Mouse (Mus musculus): ENCODE results near the gene Spata17.

Spata17 gene

DNA sequence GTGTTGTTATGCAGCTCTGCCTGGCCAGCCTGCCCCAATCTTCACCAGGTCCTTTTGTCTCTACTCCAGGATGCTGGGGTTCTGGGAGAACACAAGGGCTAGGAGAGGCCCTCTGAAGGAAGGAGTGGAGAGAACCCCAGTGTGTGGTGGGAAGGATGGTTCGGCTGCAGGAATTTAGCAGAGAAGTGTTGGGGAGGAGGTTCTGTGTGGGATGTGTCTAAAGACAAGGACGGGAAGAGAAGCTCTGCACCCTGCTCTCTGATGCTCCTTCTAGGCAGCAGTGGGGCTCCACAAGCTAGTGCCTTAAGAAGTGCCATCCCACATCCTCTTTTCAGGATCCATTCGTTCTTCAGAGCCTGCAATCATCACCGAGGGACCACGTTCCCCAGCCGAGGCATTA, 129.2 kb downstream of the Spata17 start:
- ATAC-seq (ENCODE audit: low TSS enrichment), result peak; percentile 97

DNA sequence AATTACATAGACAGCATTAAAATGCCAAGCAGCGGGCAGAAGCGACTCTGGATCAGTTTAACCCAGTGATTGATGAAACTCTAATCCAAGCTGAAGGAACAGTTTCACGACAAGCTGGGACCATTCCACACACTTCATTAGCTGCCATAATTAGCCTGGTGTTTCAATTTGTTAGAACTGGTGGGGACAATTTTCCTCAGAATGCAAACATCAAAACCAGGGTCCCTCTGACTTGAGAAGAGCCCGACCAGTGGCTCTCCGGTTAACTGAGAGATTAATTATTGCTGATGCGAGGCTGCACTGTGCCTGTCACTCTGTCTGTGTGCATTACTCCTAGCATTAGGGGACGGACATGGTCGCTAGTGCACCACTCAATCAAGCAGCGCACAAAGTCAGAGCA, 137.9 kb downstream of the Spata17 start:
- no peak for ATAC-seq (ENCODE audit: low TSS enrichment)

- no peak for ATAC-seq (ENCODE audit: low TSS enrichment)
Observed at GRCm38 (mm10) chr1:187077043-187077334, 138.3 kb downstream of the Spata17 start.

DNA sequence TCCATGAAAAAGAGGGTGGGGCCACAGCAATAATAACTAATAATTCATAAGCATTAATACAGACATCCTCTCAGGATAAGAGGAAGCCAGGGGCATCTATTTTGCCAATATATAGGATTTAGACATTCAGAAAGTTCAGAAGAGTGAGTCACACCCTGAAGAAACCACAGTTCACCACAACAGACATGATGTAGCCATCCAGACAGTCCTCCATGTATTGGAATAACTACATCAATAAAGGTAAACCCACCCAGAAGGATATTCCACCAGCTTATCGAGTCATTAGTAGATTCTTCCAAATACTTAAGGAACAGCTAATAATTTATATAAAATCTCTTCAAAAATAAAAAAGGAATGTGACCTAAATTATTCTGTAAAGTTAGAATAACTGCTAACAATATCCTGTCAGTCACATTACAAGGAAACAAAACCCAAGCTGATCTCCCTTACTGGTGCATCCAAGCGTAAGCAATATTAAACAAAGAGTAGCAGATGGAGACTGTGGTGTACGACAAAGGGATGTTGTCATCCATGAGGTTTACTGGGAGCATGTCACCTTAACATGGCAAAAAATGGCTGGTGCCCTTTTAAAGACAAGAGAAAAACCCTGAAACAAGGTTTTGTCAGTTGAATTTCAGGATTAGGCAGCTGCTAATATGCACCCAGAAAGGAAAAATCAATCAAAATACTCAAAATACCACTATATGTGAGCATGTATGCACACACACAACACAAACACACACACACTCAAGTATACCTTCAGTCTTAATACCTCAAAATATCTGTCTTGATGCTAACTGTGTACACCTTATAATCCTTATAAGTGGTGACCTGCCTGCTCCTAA, 138.8 kb downstream of the Spata17 start:
- ATAC-seq (ENCODE audit: low TSS enrichment), result no peak

GRCm38 (mm10) chr1:187059874-187060273, 155.4 kb downstream of the Spata17 start:
- ATAC-seq (ENCODE audit: low TSS enrichment), result no peak

DNA sequence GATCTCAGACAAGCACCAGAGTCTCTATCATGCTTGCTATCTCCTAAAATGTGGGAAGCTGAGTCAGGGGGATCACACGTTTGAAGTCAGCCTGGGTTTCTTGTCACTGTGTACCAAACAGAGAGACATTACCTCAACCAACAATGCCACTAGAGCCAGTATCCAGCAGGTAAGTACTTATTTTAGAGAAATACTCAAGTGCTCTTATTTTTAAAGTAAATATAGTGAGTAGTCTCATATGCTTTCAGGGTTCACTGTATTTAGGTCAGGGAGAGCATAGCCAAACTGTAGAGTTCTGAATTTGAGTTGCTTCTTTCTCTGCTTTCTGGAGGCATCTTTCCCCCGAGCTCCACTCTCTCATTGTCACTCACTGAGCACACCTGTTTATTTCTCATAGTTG, 160.9 kb downstream of the Spata17 start:
- ATAC-seq (ENCODE audit: low TSS enrichment), result no peak

DNA sequence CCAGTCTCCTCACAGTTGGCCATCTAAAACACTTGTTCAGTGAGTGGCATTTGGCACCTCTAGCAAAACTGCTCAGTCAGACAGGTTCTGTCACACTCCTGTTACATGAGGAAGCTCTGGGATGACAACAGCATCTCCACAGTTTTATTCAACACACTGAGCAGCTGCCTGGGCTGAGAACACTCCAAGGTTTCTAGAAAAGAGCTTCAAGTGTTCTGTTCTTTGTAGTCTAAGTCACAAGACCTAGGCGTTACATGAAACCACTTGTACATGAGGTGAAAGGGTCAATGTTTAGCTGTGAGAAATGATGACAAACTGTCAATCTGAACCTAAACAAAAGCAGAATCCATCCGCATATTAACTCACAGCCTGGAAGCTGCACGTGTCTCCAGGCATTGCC, 161.4 kb downstream of the Spata17 start:
- no peak for ATAC-seq (ENCODE audit: low TSS enrichment)

- no peak for ATAC-seq (ENCODE audit: low TSS enrichment)
Observed at GRCm38 (mm10) chr1:187052532-187052931, 162.7 kb downstream of the Spata17 start.

GRCm38 (mm10) chr1:187051296-187051695, 164.0 kb downstream of the Spata17 start:
- ATAC-seq (ENCODE audit: low TSS enrichment), result no peak

DNA sequence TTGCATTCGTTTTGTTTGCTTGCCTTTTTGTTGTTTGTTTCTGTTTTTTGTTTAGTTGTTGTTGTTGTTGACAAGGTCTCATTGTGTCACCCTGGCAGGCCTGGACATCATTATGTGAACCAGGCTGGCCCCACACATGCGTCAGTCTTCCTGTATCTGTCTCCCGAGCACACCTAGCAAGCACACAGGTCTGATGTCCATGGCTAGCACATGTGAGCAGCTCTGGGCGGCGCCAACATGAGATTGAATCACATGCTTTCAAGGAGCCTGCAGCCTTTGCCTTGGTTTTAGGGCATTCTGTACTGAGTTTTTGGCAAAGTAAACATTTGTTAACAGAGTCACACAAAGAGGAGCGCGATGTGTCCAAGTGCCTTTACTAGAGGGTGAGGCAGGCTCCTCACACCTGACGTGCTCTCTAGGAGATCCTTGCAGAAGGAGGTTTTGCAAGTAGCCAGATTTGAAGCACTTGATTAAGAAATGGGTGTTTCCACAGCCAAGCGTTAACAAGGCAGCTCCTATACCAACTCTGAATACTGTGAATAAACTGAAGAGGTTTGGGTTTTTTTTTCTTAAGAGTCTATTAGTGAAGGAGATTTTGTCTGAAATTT, 166.5 kb downstream of the Spata17 start:
- ATAC-seq (ENCODE audit: low TSS enrichment), result no peak

- ATAC-seq (ENCODE audit: low TSS enrichment), result peak; percentile 95
Observed at GRCm38 (mm10) chr1:187044726-187045125, 170.5 kb downstream of the Spata17 start.

GRCm38 (mm10) chr1:187039801-187040200, 175.5 kb downstream of the Spata17 start:
- ATAC-seq (ENCODE audit: low TSS enrichment), result no peak

- no peak for ATAC-seq (ENCODE audit: low TSS enrichment)
Observed at GRCm38 (mm10) chr1:187035785-187036184, 179.5 kb downstream of the Spata17 start.

DNA sequence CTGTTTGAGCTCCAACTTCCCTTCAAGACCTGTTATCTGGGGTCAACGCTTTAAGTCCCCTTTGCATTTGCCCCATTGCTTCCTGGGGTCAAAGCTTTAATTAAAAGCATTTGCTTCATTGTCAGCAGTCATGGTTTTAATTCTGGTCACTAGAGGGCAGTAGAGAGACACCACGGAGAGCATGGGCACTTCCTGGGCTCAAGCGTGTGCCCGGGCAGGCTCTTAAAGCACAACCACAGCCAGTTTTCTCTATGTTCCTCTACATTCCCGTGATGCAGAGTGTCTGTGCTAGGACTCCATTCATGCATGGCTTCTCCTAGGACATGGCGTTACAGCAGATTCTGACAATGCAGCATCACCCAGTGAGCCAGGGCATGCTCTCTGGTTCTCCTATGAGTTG, 183.5 kb downstream of the Spata17 start:
- peak; percentile 69 for ATAC-seq (ENCODE audit: low TSS enrichment)

GRCm38 (mm10) chr1:187028841-187029240, 186.4 kb downstream of the Spata17 start:
- peak; percentile 95 for ATAC-seq (ENCODE audit: low TSS enrichment)

- ATAC-seq (ENCODE audit: low TSS enrichment), result no peak
Observed at GRCm38 (mm10) chr1:187020011-187020410, 195.3 kb downstream of the Spata17 start.

DNA sequence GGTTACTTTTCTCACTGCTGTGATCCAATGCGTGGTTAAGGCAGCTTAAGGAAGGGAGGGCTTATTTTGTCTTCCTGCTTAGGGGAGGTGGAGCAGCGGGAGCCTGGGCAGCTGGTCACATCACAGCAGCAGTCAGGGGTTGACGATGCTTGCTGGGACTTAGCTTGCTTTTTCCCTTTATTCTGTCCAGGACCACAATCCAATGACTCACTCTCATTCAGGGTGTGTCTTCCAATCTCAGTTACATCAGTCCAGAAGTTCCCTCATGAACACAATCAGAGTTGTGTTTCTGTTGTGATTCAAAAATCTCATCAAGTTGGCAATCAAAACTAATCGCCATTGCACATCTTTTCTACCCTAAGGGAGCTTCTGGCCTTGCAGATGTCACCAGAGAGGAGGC, 199.1 kb downstream of the Spata17 start:
- no peak for ATAC-seq (ENCODE audit: low TSS enrichment)

GRCm38 (mm10) chr1:187015673-187016072, 199.6 kb downstream of the Spata17 start:
- ATAC-seq (ENCODE audit: low TSS enrichment), result no peak

- ATAC-seq (ENCODE audit: low TSS enrichment), result no peak
Observed at GRCm38 (mm10) chr1:187014141-187014540, 201.1 kb downstream of the Spata17 start.

DNA sequence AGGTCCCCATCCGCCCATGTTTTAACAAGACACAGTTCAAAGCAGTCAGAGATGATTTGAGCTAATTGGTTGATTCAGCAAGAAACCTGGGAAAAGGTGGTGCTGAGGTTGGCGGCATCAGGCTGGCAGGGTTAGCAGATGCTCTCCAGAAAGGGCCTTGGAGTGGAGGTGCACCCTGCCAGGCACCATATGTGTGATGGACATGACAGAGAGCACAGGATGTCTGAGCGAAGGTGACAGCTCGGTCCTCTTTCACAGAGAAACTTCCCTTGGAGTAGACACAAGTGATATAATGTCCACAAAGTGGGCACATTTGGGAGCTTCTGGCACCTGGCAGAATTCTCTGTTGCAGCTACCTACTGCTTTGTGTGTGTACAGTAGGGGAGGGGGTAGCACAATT, 203.7 kb downstream of the Spata17 start:
- ATAC-seq (ENCODE audit: low TSS enrichment), result no peak

DNA sequence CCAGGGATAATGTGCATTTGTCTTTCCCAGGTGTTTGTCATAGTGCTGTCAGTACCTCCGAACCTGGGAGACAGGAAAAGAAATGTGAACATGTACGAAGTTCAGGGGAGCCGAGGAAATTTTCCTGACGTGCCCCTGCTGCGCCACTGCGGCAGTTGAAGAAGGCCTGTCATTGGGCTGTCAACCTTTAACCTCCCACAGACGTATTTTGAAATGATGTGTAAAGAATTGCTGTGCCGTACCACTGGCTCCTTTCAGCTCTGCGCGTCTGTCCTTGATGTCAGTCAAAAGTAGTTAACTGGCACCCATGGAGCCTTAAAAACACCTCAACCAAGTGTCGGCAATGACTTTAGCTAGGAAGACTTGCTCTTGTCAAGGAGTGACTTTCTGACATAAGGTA, 205.2 kb downstream of the Spata17 start:
- ATAC-seq (ENCODE audit: low TSS enrichment), result no peak

- no peak for ATAC-seq (ENCODE audit: low TSS enrichment)
Observed at GRCm38 (mm10) chr1:187008236-187008635, 207.0 kb downstream of the Spata17 start.

GRCm38 (mm10) chr1:187006227-187006925, 208.9 kb downstream of the Spata17 start:
- ATAC-seq (ENCODE audit: low TSS enrichment), result no peak
